Mouse (Mus musculus) C2C12 (cell line): Measurements from ENCODE around the gene Mat2a.

Experiments used
- CEBPB ChIP-seq: IDR thresholded peaks from one replicate; pipeline ENCODE4 v1.6.1; 2011; ENCODE audit warnings: low read depth, mild to moderate bottlenecking, control low read depth, moderate library complexity
- CTCF ChIP-seq: IDR thresholded peaks from one replicate; pipeline ENCODE4 v1.5.1; 2011; ENCODE audit not compliant: control insufficient read depth, insufficient read depth, insufficient read length
- MAX ChIP-seq: IDR thresholded peaks from one replicate; pipeline ENCODE4 v1.6.1; 2011; ENCODE audit warnings: mild to moderate bottlenecking, control low read depth
- MYOD1 ChIP-seq: IDR thresholded peaks from one replicate; pipeline ENCODE4 v1.6.1; 2011; ENCODE audit warnings: low read depth; ENCODE audit not compliant: control insufficient read depth, insufficient read length

GRCm38 (mm10) chr6:72385258-72385657, 54.1 kb downstream of the Mat2a start:
- TF ChIP-seq CTCF (no peak), MAX (no peak), CEBPB (no peak), MYOD1 (no peak)
